Mouse (Mus musculus): ENCODE data around the gene Spx. TPM values are rescaled to one million over a fixed set of nuclear protein-coding genes. Genes with fewer than 3 reads are reported as not detected.

Spx gene
- 0.59 and 1.1 TPM in 2 replicates for polyA plus RNA-seq (2015; fragmentation: Nextera tagmentation; extraction: Ambion mirVana)

DNA sequence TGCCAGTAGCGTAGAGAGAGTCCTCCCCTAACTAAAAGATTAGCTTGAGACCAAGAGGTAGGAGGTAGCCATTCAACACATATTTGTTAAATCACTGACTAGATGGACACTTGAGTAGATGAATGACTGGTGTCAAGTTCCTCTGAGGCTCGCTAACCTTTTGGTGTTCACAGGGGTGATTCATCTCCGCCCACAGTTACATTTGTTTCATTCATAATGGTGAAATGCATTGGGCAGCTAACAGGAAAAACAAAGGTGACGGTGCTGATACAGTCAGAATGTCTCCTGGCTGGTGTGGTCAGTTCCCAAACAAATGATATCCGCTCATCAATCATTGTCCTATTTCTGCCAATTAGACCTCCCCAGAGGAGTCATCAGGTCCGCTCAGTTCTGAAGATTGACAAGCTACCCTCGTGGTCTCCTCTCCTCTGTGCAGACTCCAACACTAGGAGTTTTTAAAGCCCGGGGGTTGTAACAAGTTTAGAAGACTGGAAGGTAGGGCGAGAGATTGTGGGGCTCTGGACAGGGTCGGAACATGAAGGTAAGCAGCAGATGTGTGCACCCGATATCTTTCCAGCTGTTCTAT lies at the start of gene Spx:
Gene Spx (plus strand): TSS at position 536 of the 586 bp plus-strand sequence.
- no peak for ATAC-seq (replicated peaks; ENCODE audit: low FRiP score)
- H3K9me3 ChIP-seq (replicated peaks), result no peaks in the 10 kb centered on the region
- peaks cover 12% of the 10 kb centered on the region for H3K4me1 ChIP-seq
- peak within 1 kb of the TSS; percentile 39; the same call in 1 of the 2 replicates for H3K4me3 ChIP-seq (replicated peaks)
- no peaks in the 10 kb centered on the region for H3K36me3 ChIP-seq
- no peak within 1 kb of the TSS for H3K27ac ChIP-seq
- no peak within 1 kb of the TSS for H3K9ac ChIP-seq
- peaks cover 43% of the 10 kb centered on the region for H3K27me3 ChIP-seq
- H3K4me2 ChIP-seq, result peak within 1 kb of the TSS; percentile 74
- 53% methylated on average over 11 of the region's 11 CpGs for WGBS

DNA sequence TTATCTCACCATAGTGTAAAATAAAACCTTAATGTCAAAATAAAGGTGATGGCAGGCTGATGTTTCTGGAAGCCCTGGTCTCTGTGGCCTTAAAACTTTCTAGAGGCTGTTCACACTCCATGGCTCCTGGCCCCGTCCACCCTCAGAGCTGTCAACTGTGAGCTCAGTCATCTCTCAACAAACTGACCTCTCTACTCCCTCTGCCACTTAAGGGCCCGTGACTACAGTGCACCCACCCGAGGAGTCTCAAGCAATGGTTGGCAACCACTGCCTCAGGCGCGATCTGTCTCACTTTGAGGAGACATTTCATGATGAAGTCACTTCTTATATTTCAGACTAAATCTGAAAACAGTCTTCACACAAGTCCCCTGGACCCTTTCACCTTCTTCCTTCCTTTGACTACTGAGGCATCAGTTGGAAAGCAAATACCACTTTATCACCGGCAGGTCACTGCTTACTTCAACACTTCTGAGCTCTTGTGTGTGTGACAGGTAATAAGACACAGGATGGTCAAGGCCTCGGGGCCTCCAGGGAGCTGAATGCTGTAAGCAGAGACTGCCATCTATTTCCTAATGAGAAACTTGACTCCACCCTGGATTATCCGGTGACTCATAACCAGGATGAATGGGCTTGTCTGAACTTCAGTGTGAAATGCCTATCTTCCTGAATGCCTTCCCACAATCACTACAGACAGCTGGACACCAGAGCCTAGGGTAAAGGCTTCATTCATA lies 47.3 kb upstream of the Spx start:
- H3K27ac ChIP-seq, result no peak overlapping the region
- peaks cover 80% of the 10 kb centered on the region for H3K36me3 ChIP-seq
- no peak overlapping the region for H3K9ac ChIP-seq
- 64% methylated on average over 8 of the region's 8 CpGs for WGBS
- H3K27me3 ChIP-seq, result no peaks in the 10 kb centered on the region
- peak; percentile 87 for ATAC-seq (replicated peaks; ENCODE audit: low FRiP score)
- no peak overlapping the region for H3K4me2 ChIP-seq
- H3K4me3 ChIP-seq (replicated peaks), result no peak overlapping the region
- no peaks in the 10 kb centered on the region for H3K9me3 ChIP-seq (replicated peaks)
- no peaks in the 10 kb centered on the region for H3K4me1 ChIP-seq

DNA sequence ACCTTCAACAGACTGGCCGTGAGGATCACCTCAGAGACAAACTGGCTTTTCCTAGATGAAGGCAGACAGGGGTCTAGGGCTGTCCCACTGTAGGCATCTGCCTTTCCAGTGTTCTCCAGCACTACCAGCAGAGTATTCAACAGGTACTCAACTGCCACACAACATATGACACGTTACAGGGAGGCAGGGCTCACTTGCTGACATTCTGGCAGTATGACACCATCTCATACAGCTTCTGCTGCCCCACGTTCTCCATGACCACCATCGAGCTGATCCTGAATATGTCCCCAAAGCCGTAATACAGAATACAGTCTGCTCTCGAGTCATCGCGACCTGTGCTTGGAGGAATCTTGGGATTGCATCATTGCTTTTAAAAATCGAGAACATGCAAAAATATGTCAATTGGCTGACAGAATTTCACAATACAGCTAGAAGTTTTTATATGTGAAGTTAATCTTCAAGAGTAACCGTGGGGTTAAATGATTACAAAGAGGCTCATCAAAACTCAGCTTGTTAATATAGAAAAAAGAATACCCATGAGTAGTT lies 46.7 kb upstream of the Spx start:
- Histone ChIP-seq H3K27ac (no peak overlapping the region), H3K27me3 (no peaks in the 10 kb centered on the region), H3K4me2 (no peak overlapping the region), H3K9ac (no peak overlapping the region), H3K4me3 (replicated peaks) (no peak overlapping the region), H3K4me1 (no peaks in the 10 kb centered on the region), H3K36me3 (peaks cover 79% of the 10 kb centered on the region), H3K9me3 (replicated peaks) (no peaks in the 10 kb centered on the region)
- ATAC-seq (replicated peaks; ENCODE audit: low FRiP score), result 0 out of 2 replicates have a peak, but pooled peaks have one; percentile 3
- 86% methylated on average over 10 of the region's 10 CpGs for WGBS

DNA sequence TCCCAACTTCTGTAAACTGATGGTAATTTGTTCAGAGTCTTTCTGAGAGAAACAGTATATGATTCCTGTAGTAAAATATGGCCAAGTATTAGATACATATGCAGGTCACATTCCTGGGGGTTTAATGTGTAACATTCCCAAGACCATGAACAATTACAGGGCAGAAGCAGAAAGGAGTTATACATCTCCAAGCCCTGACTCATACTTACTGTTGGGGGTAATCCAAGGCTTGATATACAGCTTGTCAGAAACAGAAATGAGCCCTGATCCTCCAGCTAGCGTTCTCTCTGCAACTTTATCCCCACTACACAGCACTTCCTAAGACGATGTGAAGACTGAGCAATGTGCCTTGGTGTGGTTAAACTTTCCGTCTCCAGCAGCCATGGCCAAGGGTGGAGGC lies 45.7 kb upstream of the Spx start:
- Histone ChIP-seq H3K4me2 (no peak overlapping the region), H3K9ac (no peak overlapping the region), H3K27ac (no peak overlapping the region), H3K4me1 (no peaks in the 10 kb centered on the region), H3K9me3 (replicated peaks) (no peaks in the 10 kb centered on the region), H3K27me3 (no peaks in the 10 kb centered on the region), H3K36me3 (peaks cover 78% of the 10 kb centered on the region), H3K4me3 (replicated peaks) (no peak overlapping the region)
- no peak for ATAC-seq (replicated peaks; ENCODE audit: low FRiP score)
- 86% methylated on average over 3 of the region's 3 CpGs for WGBS

DNA sequence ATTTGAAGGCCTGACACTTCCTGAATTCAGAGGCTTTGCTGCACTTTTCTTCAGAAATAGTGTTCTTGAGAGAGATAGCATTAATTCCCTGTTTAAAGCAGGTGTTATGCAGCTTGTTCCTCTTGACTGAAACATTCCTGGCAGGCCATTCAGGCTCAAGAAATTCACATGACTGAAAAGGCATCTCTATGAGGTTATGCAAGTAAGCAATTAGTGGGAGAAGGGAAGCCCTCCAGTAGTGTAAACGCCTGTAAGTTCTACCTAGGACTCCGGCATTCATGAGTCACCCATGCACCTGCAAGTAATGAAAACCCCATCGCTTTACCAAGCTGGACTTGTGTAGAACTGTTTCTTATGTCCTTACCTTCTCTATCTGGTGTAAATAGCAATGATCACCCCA lies 43.7 kb upstream of the Spx start:
- ATAC-seq (replicated peaks; ENCODE audit: low FRiP score), result no peak
- no peaks in the 10 kb centered on the region for H3K4me1 ChIP-seq
- H3K36me3 ChIP-seq, result peaks cover 79% of the 10 kb centered on the region
- H3K27me3 ChIP-seq, result no peaks in the 10 kb centered on the region
- no peak overlapping the region for H3K27ac ChIP-seq
- no peak overlapping the region for H3K4me2 ChIP-seq
- WGBS, result 90% methylated on average over 3 of the region's 3 CpGs
- no peak overlapping the region for H3K9ac ChIP-seq
- H3K4me3 ChIP-seq (replicated peaks), result no peak overlapping the region
- H3K9me3 ChIP-seq (replicated peaks), result no peaks in the 10 kb centered on the region

DNA sequence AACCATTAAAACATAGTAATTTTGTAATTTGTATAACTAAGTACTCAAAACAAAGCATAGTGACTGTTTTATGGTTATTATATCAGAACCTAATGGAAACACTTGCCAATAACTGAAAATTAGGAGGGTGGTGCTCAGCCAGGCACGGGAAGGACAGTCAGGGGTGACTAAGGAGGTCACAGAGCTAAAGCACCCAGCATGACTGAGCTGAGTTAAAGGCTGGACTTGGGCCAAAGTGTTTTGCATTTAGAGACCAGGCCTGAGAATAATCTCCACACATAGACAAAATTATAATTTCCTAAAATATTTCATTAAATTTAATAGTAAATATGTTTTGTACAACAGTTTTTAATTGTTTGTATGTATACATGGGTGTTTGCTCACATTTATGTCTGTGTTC lies 36.2 kb upstream of the Spx start:
- Histone ChIP-seq H3K27me3 (no peaks in the 10 kb centered on the region), H3K36me3 (peaks cover 46% of the 10 kb centered on the region), H3K27ac (no peak overlapping the region), H3K9me3 (replicated peaks) (no peaks in the 10 kb centered on the region), H3K4me3 (replicated peaks) (no peak overlapping the region), H3K4me2 (no peak overlapping the region), H3K9ac (no peak overlapping the region), H3K4me1 (no peaks in the 10 kb centered on the region)
- 56% methylated on average over 1 of the region's 1 CpGs for WGBS
- ATAC-seq (replicated peaks; ENCODE audit: low FRiP score), result no peak

DNA sequence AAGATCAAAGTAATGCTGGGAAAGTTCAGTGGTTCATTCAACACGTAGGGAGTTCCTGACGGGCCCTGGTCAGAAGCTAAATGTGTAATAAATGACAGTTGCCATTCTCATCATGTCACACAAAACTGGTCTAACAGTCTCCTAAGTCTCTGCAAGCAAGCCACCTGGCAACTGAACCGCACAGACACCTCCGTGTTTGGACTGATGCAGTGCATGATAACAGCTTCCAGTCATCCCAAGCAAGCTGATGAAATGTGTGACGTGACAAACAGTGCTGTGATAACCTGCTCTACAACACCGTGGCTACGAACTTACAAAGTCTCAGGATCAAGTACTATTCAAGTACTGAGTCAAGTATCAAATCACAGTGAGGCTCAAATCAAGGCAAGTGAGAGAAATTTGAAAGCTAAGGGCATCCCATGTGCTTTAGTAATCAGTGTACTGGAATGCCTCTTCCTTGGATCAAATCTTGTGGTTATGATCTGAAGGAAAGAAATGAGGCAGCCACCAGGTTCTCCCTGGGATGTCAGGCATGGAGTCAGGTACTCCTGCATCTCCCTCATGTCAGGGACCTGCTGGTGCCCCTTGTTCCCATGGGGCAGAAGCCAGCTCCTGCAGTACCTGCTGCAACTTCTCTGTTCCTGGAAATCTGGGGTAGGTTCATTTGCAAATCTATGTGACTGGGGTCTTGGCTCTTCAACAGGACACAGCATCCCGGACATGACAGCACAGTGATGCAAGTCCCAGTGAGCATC lies 34.5 kb upstream of the Spx start:
- Histone ChIP-seq H3K27me3 (no peaks in the 10 kb centered on the region), H3K36me3 (peaks cover 34% of the 10 kb centered on the region), H3K9ac (no peak overlapping the region), H3K4me1 (no peaks in the 10 kb centered on the region), H3K9me3 (replicated peaks) (no peaks in the 10 kb centered on the region), H3K4me3 (replicated peaks) (no peak overlapping the region), H3K27ac (no peak overlapping the region), H3K4me2 (no peak overlapping the region)
- ATAC-seq (replicated peaks; ENCODE audit: low FRiP score), result no peak
- WGBS, result 90% methylated on average over 8 of the region's 8 CpGs

DNA sequence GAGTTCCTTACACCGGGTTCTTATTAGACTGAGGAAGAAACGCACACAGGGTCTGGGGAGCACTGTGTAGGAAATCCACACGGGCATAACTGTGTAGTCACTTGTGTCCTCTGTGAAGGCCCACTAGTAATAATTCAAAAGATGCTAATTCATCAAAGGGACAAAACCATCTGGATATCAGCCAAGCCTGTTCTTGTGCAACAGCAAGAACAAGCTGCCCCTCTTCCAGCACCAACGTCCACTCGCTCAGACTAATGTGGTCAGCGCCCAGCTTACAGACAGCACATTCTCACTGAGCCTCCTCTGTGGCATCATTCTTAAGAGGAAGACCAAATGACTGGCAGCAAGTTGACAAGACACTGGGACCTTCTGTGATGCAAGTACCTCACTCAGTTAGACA lies 33.3 kb upstream of the Spx start:
- Histone ChIP-seq H3K27me3 (no peaks in the 10 kb centered on the region), H3K27ac (no peak overlapping the region), H3K4me1 (no peaks in the 10 kb centered on the region), H3K9me3 (replicated peaks) (no peaks in the 10 kb centered on the region), H3K36me3 (peaks cover 22% of the 10 kb centered on the region), H3K4me2 (no peak overlapping the region), H3K4me3 (replicated peaks) (no peak overlapping the region), H3K9ac (no peak overlapping the region)
- ATAC-seq (replicated peaks; ENCODE audit: low FRiP score), result no peak
- 85% methylated on average over 6 of the region's 6 CpGs for WGBS

DNA sequence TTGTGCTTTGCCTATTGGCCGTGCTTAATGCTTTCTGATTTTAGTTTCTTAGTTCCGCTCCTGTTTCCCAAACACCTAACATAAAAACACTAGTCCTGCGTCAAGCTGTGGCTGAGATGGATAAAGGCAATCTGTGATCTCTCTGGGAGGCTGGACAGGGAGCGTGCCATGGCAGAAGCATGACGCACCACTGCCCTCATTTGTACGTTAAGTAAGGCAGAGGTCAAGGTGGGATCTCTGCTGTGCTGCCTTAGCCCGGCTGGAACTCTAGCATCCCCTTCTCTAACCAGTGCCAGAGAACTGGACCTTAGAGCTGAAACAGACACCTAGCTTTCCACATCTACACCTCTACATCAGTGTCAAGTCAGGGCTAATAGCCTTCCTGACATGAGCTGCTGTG lies 31.6 kb upstream of the Spx start:
- Histone ChIP-seq H3K4me3 (replicated peaks) (no peak overlapping the region), H3K27ac (no peak overlapping the region), H3K4me1 (peaks cover 6% of the 10 kb centered on the region), H3K36me3 (peaks cover 7% of the 10 kb centered on the region), H3K9ac (no peak overlapping the region), H3K27me3 (no peaks in the 10 kb centered on the region), H3K9me3 (replicated peaks) (no peaks in the 10 kb centered on the region), H3K4me2 (no peak overlapping the region)
- no peak for ATAC-seq (replicated peaks; ENCODE audit: low FRiP score)
- WGBS, result 88% methylated on average over 7 of the region's 7 CpGs

DNA sequence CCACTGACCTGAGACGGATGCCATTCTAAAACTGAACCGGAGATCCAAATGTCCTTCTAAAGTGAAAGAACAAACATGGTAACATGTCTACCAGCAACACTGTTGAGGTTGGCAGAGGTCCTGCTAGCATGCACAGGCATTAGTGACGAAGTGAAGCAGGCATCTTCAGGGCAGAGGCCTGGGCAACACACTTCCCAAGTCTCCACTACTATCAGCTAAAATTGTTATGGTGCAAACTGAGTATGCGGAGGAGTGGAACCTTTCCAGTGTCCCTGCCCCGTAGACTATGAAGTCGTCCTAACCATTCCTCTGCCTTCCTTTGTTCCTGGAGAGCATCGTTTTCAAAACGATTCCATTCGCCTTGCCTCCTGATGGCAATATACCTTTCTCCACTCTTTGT lies 28.7 kb upstream of the Spx start:
- H3K4me3 ChIP-seq (replicated peaks), result no peak overlapping the region
- H3K27me3 ChIP-seq, result no peaks in the 10 kb centered on the region
- H3K27ac ChIP-seq, result no peak overlapping the region
- no peak overlapping the region for H3K9ac ChIP-seq
- no peak overlapping the region for H3K4me2 ChIP-seq
- H3K4me1 ChIP-seq, result peaks cover 20% of the 10 kb centered on the region
- ATAC-seq (replicated peaks; ENCODE audit: low FRiP score), result no peak
- no peaks in the 10 kb centered on the region for H3K36me3 ChIP-seq
- 85% methylated on average over 9 of the region's 9 CpGs for WGBS
- no peaks in the 10 kb centered on the region for H3K9me3 ChIP-seq (replicated peaks)

DNA sequence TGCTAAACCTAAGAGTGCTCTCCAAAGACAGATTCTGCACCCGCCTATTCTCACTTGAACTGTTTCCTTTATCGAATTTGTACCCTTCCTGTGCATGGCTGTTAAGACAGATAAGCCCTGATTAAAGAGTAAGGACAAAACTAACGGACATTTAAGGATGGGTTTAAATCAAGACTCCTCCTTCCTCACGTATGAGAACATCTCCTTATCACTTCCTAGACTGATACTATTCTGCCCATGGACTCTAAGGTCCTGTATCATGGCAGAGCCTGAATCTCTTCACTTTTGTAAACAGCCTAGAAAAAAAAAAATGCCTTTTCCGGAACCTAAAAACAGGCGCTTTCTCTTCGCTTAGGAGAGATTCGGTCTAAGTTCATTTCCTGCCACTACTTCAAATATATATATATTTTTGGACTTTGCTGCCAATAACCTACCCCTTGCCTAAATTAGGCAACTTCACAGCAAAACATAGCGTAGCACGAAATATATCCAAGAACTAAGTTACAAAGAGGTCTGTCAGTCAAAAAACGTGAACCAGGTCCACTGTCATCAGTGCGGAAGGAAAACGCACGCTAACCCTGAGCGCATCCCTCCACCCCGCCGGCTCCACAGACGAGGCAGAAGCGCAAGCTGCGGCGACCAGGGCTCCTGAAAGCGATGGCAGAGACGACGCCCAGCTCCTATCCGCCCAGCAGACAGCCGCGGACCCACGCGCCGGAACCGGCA lies 26.8 kb upstream of the Spx start:
- Histone ChIP-seq H3K4me3 (replicated peaks) (peak overlapping the region; percentile 100), H3K27me3 (no peaks in the 10 kb centered on the region), H3K36me3 (no peaks in the 10 kb centered on the region), H3K9me3 (replicated peaks) (no peaks in the 10 kb centered on the region), H3K4me2 (peak overlapping the region; percentile 76), H3K27ac (peak overlapping the region; percentile 5; the same call in 1 of the 2 replicates), H3K9ac (peak overlapping the region; percentile 59), H3K4me1 (peaks cover 20% of the 10 kb centered on the region)
- WGBS, result 5% methylated on average over 31 of the region's 31 CpGs
- peak; percentile 84 for ATAC-seq (replicated peaks; ENCODE audit: low FRiP score)
